Mouse (Mus musculus): ENCODE results near the gene Gmnc. TPM values are rescaled to one million over a fixed set of nuclear protein-coding genes. Genes with fewer than 3 reads are reported as not detected.

The Gmnc gene
- not detected for polyA plus RNA-seq (2017; shearing (Covaris generic))

GRCm38 (mm10) chr16:26991477-26992300, at the start of gene Gmnc:
Gmnc (minus strand) TSS chr16:26991652.
- ATAC-seq, result no peak

GRCm38 (mm10) chr16:27027281-27027680, 35.8 kb upstream of the Gmnc start:
- no peak for ATAC-seq

- no peak for ATAC-seq
Measured at GRCm38 (mm10) chr16:27026226-27026625, 34.8 kb upstream of the Gmnc start.

- ATAC-seq, result no peak
Measured at GRCm38 (mm10) chr16:27022746-27023145, 31.3 kb upstream of the Gmnc start.

GRCm38 (mm10) chr16:27017309-27017708, 25.9 kb upstream of the Gmnc start:
- no peak for ATAC-seq

- ATAC-seq, result no peak
Measured at GRCm38 (mm10) chr16:27002714-27003113, 11.3 kb upstream of the Gmnc start.

- ATAC-seq, result no peak
Measured at GRCm38 (mm10) chr16:26999563-26999962, 8.1 kb upstream of the Gmnc start.

- no peak for ATAC-seq
Measured at GRCm38 (mm10) chr16:26989415-26990315, 1.8 kb downstream of the Gmnc start.

GRCm38 (mm10) chr16:26988188-26988587, 3.3 kb downstream of the Gmnc start:
- no peak for ATAC-seq

GRCm38 (mm10) chr16:26985796-26986195, 5.7 kb downstream of the Gmnc start:
- no peak for ATAC-seq

- no peak for ATAC-seq
Measured at GRCm38 (mm10) chr16:26982112-26982511, 9.3 kb downstream of the Gmnc start.

- no peak for ATAC-seq
Measured at GRCm38 (mm10) chr16:26967967-26968366, 23.5 kb downstream of the Gmnc start.

- no peak for ATAC-seq
Measured at GRCm38 (mm10) chr16:26966830-26967229, 24.6 kb downstream of the Gmnc start.

GRCm38 (mm10) chr16:26961971-26962370, 29.5 kb downstream of the Gmnc start:
- ATAC-seq, result no peak

- ATAC-seq, result no peak
Measured at GRCm38 (mm10) chr16:26951601-26952000, 39.9 kb downstream of the Gmnc start.

- ATAC-seq, result no peak
Measured at GRCm38 (mm10) chr16:26950209-26950608, 41.2 kb downstream of the Gmnc start.

- ATAC-seq, result no peak
Measured at GRCm38 (mm10) chr16:26903968-26904367, 87.5 kb downstream of the Gmnc start.

- ATAC-seq, result no peak
Measured at GRCm38 (mm10) chr16:26901471-26901870, 90.0 kb downstream of the Gmnc start.

- ATAC-seq, result no peak
Measured at GRCm38 (mm10) chr16:26886337-26886736, 105.1 kb downstream of the Gmnc start.

- ATAC-seq, result no peak
Measured at GRCm38 (mm10) chr16:26876885-26877284, 114.6 kb downstream of the Gmnc start.

Data from CD4-positive, CD25-positive, alpha-beta regulatory T cell, adult 4 months (primary cell).